Mouse (Mus musculus) A20 (cell line): ENCODE results near the gene Mrfap1.
A peak's percentile ranks its signal among the peaks of the same experiment; 100 is the strongest.

Source experiments
- DNase-seq: peaks from one replicate; pipeline ENCODE4 v3.0.0-alpha.2; 2011; ENCODE audit warnings: low read depth, low spot score

Gene Mrfap1

GRCm38 (mm10) chr5:36796296-36797014 is at the start of gene Mrfap1:
Mrfap1 (minus strand) TSS chr5:36796772.
- DNase-seq = peak; percentile 97

- DNase-seq = no peak
Observed at GRCm38 (mm10) chr5:36844490-36844889, 47.9 kb upstream of the Mrfap1 start.

GRCm38 (mm10) chr5:36841701-36842100 is 45.1 kb upstream of the Mrfap1 start:
- DNase-seq = no peak

- DNase-seq = no peak
Observed at GRCm38 (mm10) chr5:36840092-36840491, 43.5 kb upstream of the Mrfap1 start.

- no peak for DNase-seq
Observed at GRCm38 (mm10) chr5:36839602-36840001, 43.0 kb upstream of the Mrfap1 start.

- DNase-seq = no peak
Observed at GRCm38 (mm10) chr5:36839032-36839431, 42.5 kb upstream of the Mrfap1 start.

GRCm38 (mm10) chr5:36835933-36836332 is 39.4 kb upstream of the Mrfap1 start:
- peak; percentile 64 for DNase-seq

- DNase-seq = no peak
Observed at GRCm38 (mm10) chr5:36831272-36831671, 34.7 kb upstream of the Mrfap1 start.

- DNase-seq = peak; percentile 94
Observed at GRCm38 (mm10) chr5:36829913-36830879, 33.6 kb upstream of the Mrfap1 start, which contains the start of gene Man2b2. Man2b2 (minus strand) TSS chr5:36830653.

- no peak for DNase-seq
Observed at GRCm38 (mm10) chr5:36829098-36829497, 32.5 kb upstream of the Mrfap1 start.

GRCm38 (mm10) chr5:36822907-36823306 is 26.3 kb upstream of the Mrfap1 start:
- no peak for DNase-seq

GRCm38 (mm10) chr5:36820142-36820541 is 23.6 kb upstream of the Mrfap1 start:
- DNase-seq = peak; percentile 63

- DNase-seq = no peak
Observed at GRCm38 (mm10) chr5:36819742-36820141, 23.2 kb upstream of the Mrfap1 start.

GRCm38 (mm10) chr5:36817738-36818137 is 21.2 kb upstream of the Mrfap1 start:
- DNase-seq = no peak

- peak; percentile 80 for DNase-seq
Observed at GRCm38 (mm10) chr5:36814554-36814953, 18.0 kb upstream of the Mrfap1 start.

- peak; percentile 66 for DNase-seq
Observed at GRCm38 (mm10) chr5:36811413-36811812, 14.8 kb upstream of the Mrfap1 start.

- no peak for DNase-seq
Observed at GRCm38 (mm10) chr5:36810634-36811033, 14.1 kb upstream of the Mrfap1 start.

- no peak for DNase-seq
Observed at GRCm38 (mm10) chr5:36809123-36809522, 12.6 kb upstream of the Mrfap1 start.

GRCm38 (mm10) chr5:36807106-36807505 is 10.5 kb upstream of the Mrfap1 start:
- DNase-seq = no peak

- no peak for DNase-seq
Observed at GRCm38 (mm10) chr5:36797291-36797690, 719 bp upstream of the Mrfap1 start.

- peak; percentile 64 for DNase-seq
Observed at GRCm38 (mm10) chr5:36795647-36796295, 801 bp downstream of the Mrfap1 start.

- no peak for DNase-seq
Observed at GRCm38 (mm10) chr5:36791861-36792260, 4.7 kb downstream of the Mrfap1 start.
